Mouse (Mus musculus): ENCODE data around the gene Ms4a3.

Gene Ms4a3

GRCm38 (mm10) chr19:11589205-11589604 lies 51.4 kb downstream of the Ms4a3 start:
- DNase-seq (ENCODE audit: low read depth): peak; percentile 74
